Mouse (Mus musculus) liver, embryonic 14.5 days (tissue): Measurements from ENCODE around the gene Serpinf1. TPM values are rescaled to one million over a fixed set of nuclear protein-coding genes. Genes with fewer than 3 reads are reported as not detected.

Source experiments
- ATAC-seq: fragments of 200-750 bp; cut with Nextera tagmentation; 2 replicates; pipeline ENCODE4 v1.8.0; 2017; ENCODE audit warnings: moderate number of reproducible peaks, mild to moderate bottlenecking, moderate library complexity; ENCODE audit not compliant: insufficient read depth
- DNase-seq, 3 experiments: peaks; one replicate each; pipeline ENCODE4 v3.0.0-alpha.2; 2012 to 2013; ENCODE audit warnings: low read depth in 3 of 3, low spot score in 3 of 3
- H3K27ac ChIP-seq: fragments of 300-500 bp; sonication (generic); 2 replicates; pipeline ENCODE4 v1.5.1; 2014; ENCODE audit warnings: moderate library complexity, mild to moderate bottlenecking, control low read depth, inconsistent platforms
- H3K27me3 ChIP-seq: fragments of 300-500 bp; sonication (generic); 2 replicates; pipeline ENCODE4 v1.6.1; 2014; ENCODE audit warnings: mild to moderate bottlenecking, low read length, moderate library complexity; ENCODE audit not compliant: control insufficient read depth, insufficient read depth
- H3K36me3 ChIP-seq: fragments of 300-500 bp; sonication (generic); replicated peaks from 2 replicates; pipeline ENCODE4 v1.6.1; 2014; ENCODE audit warnings: low read depth; ENCODE audit not compliant: control insufficient read depth, insufficient read depth
- H3K4me1 ChIP-seq, 2 experiments: fragments of 200-500 bp in 1 of 2; fragments of 300-500 bp in 1 of 2; sonication (generic) in 1 of 2; replicated peaks; 2 replicates each; pipeline ENCODE4 v1.6.1; 2012 to 2014; ENCODE audit warnings: antibody characterized with exemption in 1 of 2, inconsistent platforms in 1 of 2, low read length in 1 of 2; ENCODE audit not compliant: control insufficient read depth in 2 of 2, insufficient read depth in 2 of 2
- H3K4me2 ChIP-seq: fragments of 300-500 bp; sonication (generic); 2 replicates; pipeline ENCODE4 v1.6.1; 2014; ENCODE audit warnings: low read depth, mild to moderate bottlenecking, control low read depth, moderate library complexity
- H3K4me3 ChIP-seq, 2 experiments: fragments of 200-500 bp in 1 of 2; fragments of 300-500 bp in 1 of 2; sonication (generic) in 1 of 2; 2 replicates each; pipeline ENCODE4 v1.5.1; 2012 to 2014; ENCODE audit warnings: low read depth in 2 of 2, low read length in 2 of 2, mild to moderate bottlenecking in 2 of 2, control low read depth in 1 of 2, inconsistent platforms in 1 of 2, moderate library complexity in 1 of 2; ENCODE audit not compliant: insufficient read depth in 1 of 2
- H3K9ac ChIP-seq: fragments of 300-500 bp; sonication (generic); replicated peaks from 2 replicates; pipeline ENCODE4 v1.6.1; 2014; ENCODE audit warnings: mild to moderate bottlenecking, control low read depth, moderate library complexity
- H3K9me3 ChIP-seq: fragments of 300-500 bp; sonication (generic); 2 replicates; pipeline ENCODE4 v1.6.1; 2016; ENCODE audit warnings: low read length, mixed read lengths; ENCODE audit not compliant: control insufficient read depth
- CTCF ChIP-seq: IDR thresholded peaks from 2 replicates; pipeline ENCODE4 v1.5.1; 2016; ENCODE audit warnings: antibody characterized with exemption, low read depth, control low read depth
- EP300 ChIP-seq: IDR thresholded peaks from 2 replicates; pipeline ENCODE4 v1.6.1; 2016; ENCODE audit warnings: antibody characterized with exemption, low read depth
- WGBS: fragments of 180-500 bp; shearing (Covaris S2); extraction: QIAGEN DNeasy Blood & Tissue Kit; methylation state at CpG from one replicate; pipeline ENCODE4 v1.1.7; 2014; ENCODE audit not compliant: insufficient replicate concordance; 5-methylcytosine and 5-hydroxymethylcytosine counted together
- polyA plus RNA-seq, 2 experiments: library from polyadenylated mRNA; depleted of rRNA in 1 of 2; stranded (reverse) in 1 of 2; unstranded in 1 of 2; fragments of >200 nt; fragmentation: Nextera tagmentation in 1 of 2; extraction: Ambion mirVana in 1 of 2; gene quantifications; 2 replicates each; pipeline versions ENCODE4 v1.2.1 to v1.2.3; 2012 to 2014

The Serpinf1 gene
- 104 and 128 TPM in 2 replicates for polyA plus RNA-seq (2012; rRNA removed)
- polyA plus RNA-seq (2014; fragmentation: Nextera tagmentation; extraction: Ambion mirVana): 145 and 166 TPM in 2 replicates

GRCm38 (mm10) chr11:75422013-75422792 is at the start of gene Serpinf1:
Gene Serpinf1 (minus strand): TSS chr11:75422701.
- Histone ChIP-seq H3K36me3 (no peaks in the 10 kb centered on the region), H3K27ac (no peak within 1 kb of the TSS), H3K4me1 (peaks cover 0 to 6% of the 10 kb centered on the region in 2 experiments; a peak in 2 of 4 replicates), H3K27me3 (no peaks in the 10 kb centered on the region; the same call in 1 of the 2 replicates), H3K9me3 (no peaks in the 10 kb centered on the region), H3K4me2 (peak within 1 kb of the TSS; percentile 45), H3K9ac (peak within 1 kb of the TSS; percentile 6; the same call in 1 of the 2 replicates), H3K4me3 (peak within 1 kb of the TSS; percentile 45 to 47)
- TF ChIP-seq EP300 (no peak), CTCF (no peak)
- no peak for DNase-seq
- ATAC-seq: peak; percentile 20; the same call in 1 of the 2 replicates
- 29% methylated on average over 10 of the region's 10 CpGs for WGBS

GRCm38 (mm10) chr11:75470675-75471074 is 48.2 kb upstream of the Serpinf1 start:
- DNase-seq (no peak), ATAC-seq (no peak)
- Histone ChIP-seq H3K4me1 (peaks cover 30 to 34% of the 10 kb centered on the region in 2 experiments), H3K4me2 (no peak overlapping the region), H3K4me3 (no peak overlapping the region), H3K27me3 (no peaks in the 10 kb centered on the region), H3K9me3 (no peaks in the 10 kb centered on the region), H3K27ac (no peak overlapping the region), H3K9ac (no peak overlapping the region), H3K36me3 (peaks cover 7% of the 10 kb centered on the region)
- no peak for TF ChIP-seq CTCF
- no peak for TF ChIP-seq EP300
- 66% methylated on average over 3 of the region's 3 CpGs for WGBS

- no peak overlapping the region for H3K9ac ChIP-seq
- H3K9me3 ChIP-seq: no peaks in the 10 kb centered on the region
- H3K4me3 ChIP-seq: no peak overlapping the region
- H3K4me1 ChIP-seq: peaks cover 30 to 34% of the 10 kb centered on the region in 2 experiments
- H3K27me3 ChIP-seq: no peaks in the 10 kb centered on the region
- H3K36me3 ChIP-seq: peaks cover 22% of the 10 kb centered on the region
- ATAC-seq (no peak), DNase-seq (no peak)
- H3K27ac ChIP-seq: no peak overlapping the region
- WGBS: 82% methylated on average over 4 of the region's 4 CpGs
- no peak for TF ChIP-seq EP300
- TF ChIP-seq CTCF: no peak
- H3K4me2 ChIP-seq: no peak overlapping the region
Observed at GRCm38 (mm10) chr11:75469261-75469660, 46.8 kb upstream of the Serpinf1 start.

- ATAC-seq (no peak), DNase-seq (no peak)
- Histone ChIP-seq H3K27me3 (no peaks in the 10 kb centered on the region), H3K9ac (peak overlapping the region; percentile 62), H3K4me1 (peaks cover 33 to 40% of the 10 kb centered on the region in 2 experiments), H3K9me3 (no peaks in the 10 kb centered on the region), H3K4me3 (peak overlapping the region; percentile 50 to 56), H3K27ac (no peak overlapping the region), H3K36me3 (peaks cover 26% of the 10 kb centered on the region), H3K4me2 (peak overlapping the region; percentile 83)
- WGBS: 50% methylated on average over 7 of the region's 7 CpGs
- TF ChIP-seq CTCF (no peak), EP300 (no peak)
Observed at GRCm38 (mm10) chr11:75468410-75468809, 45.9 kb upstream of the Serpinf1 start.

- ATAC-seq (peak; percentile 72), DNase-seq (peak in 1 of 3 experiments; percentile 72)
- WGBS: 16% methylated on average over 19 of the region's 19 CpGs
- H3K4me2 ChIP-seq: peak overlapping the region; percentile 83
- peak overlapping the region; percentile 50 to 56 for H3K4me3 ChIP-seq
- H3K9me3 ChIP-seq: no peaks in the 10 kb centered on the region
- peak overlapping the region; percentile 62 for H3K9ac ChIP-seq
- no peaks in the 10 kb centered on the region for H3K27me3 ChIP-seq
- peak overlapping the region; percentile 46 for H3K27ac ChIP-seq
- peaks cover 33 to 38% of the 10 kb centered on the region in 2 experiments for H3K4me1 ChIP-seq
- peaks cover 27% of the 10 kb centered on the region for H3K36me3 ChIP-seq
- TF ChIP-seq EP300 (no peak), CTCF (no peak; the same call in 1 of the 2 replicates)
Observed at GRCm38 (mm10) chr11:75467512-75468215, 45.2 kb upstream of the Serpinf1 start.
